Mouse (Mus musculus) urinary bladder, postnatal 25 days (tissue): Measurements from ENCODE around the gene Ankrd42.

Experiments
- DNase-seq: peaks from one replicate; pipeline ENCODE4 v3.0.0; 2022; ENCODE audit warnings: low spot score

Gene Ankrd42

GRCm38 (mm10) chr7:92566775-92567174, 70.2 kb downstream of the Ankrd42 start:
- DNase-seq = no peak

- peak; percentile 69 for DNase-seq
Measured at GRCm38 (mm10) chr7:92560986-92561876, 75.7 kb downstream of the Ankrd42 start, which contains the start of gene Ccdc90b. TSS of gene Ccdc90b (plus strand) at chr7:92561149.

- no peak for DNase-seq
Measured at GRCm38 (mm10) chr7:92558744-92559143, 78.2 kb downstream of the Ankrd42 start.

- peak; percentile 19 for DNase-seq
Measured at GRCm38 (mm10) chr7:92550990-92551392, 86.0 kb downstream of the Ankrd42 start.

GRCm38 (mm10) chr7:92550248-92550989, 86.5 kb downstream of the Ankrd42 start:
- DNase-seq = no peak

- DNase-seq = no peak
Measured at GRCm38 (mm10) chr7:92546763-92547162, 90.2 kb downstream of the Ankrd42 start.

GRCm38 (mm10) chr7:92532351-92533036, 104.4 kb downstream of the Ankrd42 start:
- no peak for DNase-seq
